15 mouse cellular contexts compared by ENCODE assay signal in the genomic region with DNA sequence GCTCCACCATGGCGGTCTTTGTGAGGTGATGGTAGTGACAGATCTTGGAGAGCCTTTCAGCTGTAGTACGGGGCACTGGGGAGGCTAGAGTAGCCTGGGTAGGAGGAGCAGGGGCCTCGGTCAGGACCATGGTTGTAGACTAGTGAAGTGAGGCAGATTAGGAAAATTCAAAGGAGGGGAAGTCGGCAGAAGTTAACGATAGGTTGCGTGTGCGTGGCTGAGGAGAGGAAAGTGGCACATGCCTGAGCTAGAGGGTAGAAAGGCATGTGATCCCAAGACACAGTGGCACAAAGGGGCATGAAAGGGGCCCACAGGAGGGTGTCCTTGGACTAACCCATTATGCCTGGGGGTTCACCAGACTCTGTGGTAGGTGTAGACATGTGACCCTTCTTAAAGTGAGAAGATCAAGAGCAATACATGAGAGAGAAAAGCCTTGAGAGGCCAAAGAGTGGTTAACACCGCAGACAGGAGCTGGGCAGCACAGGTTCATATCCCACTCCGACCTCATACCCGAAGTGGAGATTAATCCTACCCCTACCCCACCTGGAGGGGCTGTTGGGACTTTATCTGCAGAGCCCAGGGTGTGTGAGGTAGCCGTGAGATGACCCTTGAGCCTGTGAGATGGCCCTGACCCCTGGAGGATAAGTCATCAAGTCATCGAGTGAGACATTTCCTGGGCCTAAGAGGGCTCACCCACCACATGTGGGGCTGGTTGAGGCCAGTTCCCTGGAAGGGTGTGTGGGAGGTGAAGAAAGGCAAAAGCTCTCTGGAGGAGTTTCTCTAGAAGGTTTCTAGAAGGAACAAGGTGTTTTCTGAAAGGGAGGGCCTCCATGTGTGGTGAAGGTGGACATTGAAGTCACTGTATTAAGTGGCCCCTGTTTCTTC. TPM values are rescaled to one million over a fixed set of nuclear protein-coding genes. Genes with fewer than 3 reads are reported as not detected.
DNase-seq lines count a peak whose midpoint lies in the region; ATAC-seq and TF ChIP-seq lines count a peak whose summit lies in the region.
"Had no signal": no experiment of that assay in that cellular context is flagged by ENCODE, and none has a peak within 500 bp of the region (broad histone marks: within the 10 kb centered on the region; RNA-seq: fewer than 3 reads in every experiment).

No protein-coding gene starts in this region.

- ATAC-seq in liver, embryonic 14.5 days (ENCODE audit: insufficient read depth), result no peak
- ATAC-seq in forebrain, embryonic 15.5 days (replicated peaks), result no peak
- ATAC-seq: forebrain, postnatal 0 days; midbrain, embryonic 13.5 days had no signal

- no peak for TF ChIP-seq CTCF in kidney, adult 2 months (conservative IDR thresholded peaks at IDR 0.05; ENCODE audit: insufficient read depth, insufficient read length, low read depth, low read length)
- TF ChIP-seq CTCF in CH12.LX (conservative IDR thresholded peaks at IDR 0.05 in 1 of 2, IDR thresholded peaks at IDR 0.05 in 1 of 2; ENCODE audit: low read depth in 2 of 2, low read length in 2 of 2), result no peak
- no peak for TF ChIP-seq CTCF in bone marrow, adult 2 months (IDR thresholded peaks at IDR 0.05; ENCODE audit: control insufficient read depth, insufficient read depth, low read length)
- TF ChIP-seq CTCF in liver, embryonic 14.5 days (IDR thresholded peaks at IDR 0.05; ENCODE audit: low read depth), result no peak

- intact Hi-C loops in left cerebral cortex, postnatal 10 days (cut with DNase I), result no loop called here

- in situ Hi-C loops in CH12.LX (cut with MboI; ENCODE audit: low pct_ligation_motif_present, low pct_unique_long_range_greater_than_20kb, low sequenced_read_pairs), result no loop called here

- H3K4me3 ChIP-seq in kidney, adult 2 months (ENCODE audit: insufficient read depth, low read depth, low read length), result no peak overlapping the region
- no peak overlapping the region for H3K4me3 ChIP-seq in CH12.LX (replicated peaks in 1 of 3; ENCODE audit: low read depth in 2 of 3, low read length in 2 of 3, poor library complexity in 1 of 3)
- no peak overlapping the region for H3K4me3 ChIP-seq in bone marrow, adult 2 months (replicated peaks; ENCODE audit: control insufficient read depth, low read depth, low read length)
- no peak overlapping the region for H3K4me3 ChIP-seq in liver, embryonic 14.5 days (ENCODE audit: insufficient read depth in 1 of 2, low read depth in 2 of 2, low read length in 2 of 2)
- H3K4me3 ChIP-seq in forebrain, embryonic 15.5 days, result no peak overlapping the region
- H3K4me3 ChIP-seq: midbrain, embryonic 13.5 days; neural tube, embryonic 12.5 days had no signal

- H3K4me1 ChIP-seq in kidney, adult 2 months (ENCODE audit: control insufficient read depth, insufficient read depth, low read length), result peaks cover 70% of the 10 kb centered on the region
- H3K4me1 ChIP-seq in CH12.LX (ENCODE audit: control insufficient read depth in 1 of 2, insufficient read depth in 2 of 2), result peaks cover 65 to 98% of the 10 kb centered on the region in 2 experiments
- peaks cover 49% of the 10 kb centered on the region for H3K4me1 ChIP-seq in bone marrow, adult 2 months (ENCODE audit: control insufficient read depth, insufficient read depth, low read length)
- peaks cover 93 to 98% of the 10 kb centered on the region in 2 experiments for H3K4me1 ChIP-seq in liver, embryonic 14.5 days (replicated peaks; ENCODE audit: control insufficient read depth in 2 of 2, insufficient read depth in 2 of 2, low read length in 1 of 2)
- H3K4me1 ChIP-seq in forebrain, embryonic 15.5 days, result peaks cover 73% of the 10 kb centered on the region

- no peak for TF ChIP-seq RAD21 in CH12.LX (IDR thresholded peaks at IDR 0.05; ENCODE audit: low read depth, low read length)

- H3K9ac ChIP-seq in CH12.LX (ENCODE audit: insufficient read depth, low read depth), result peak overlapping the region; percentile 6; the same call in 1 of the 2 replicates
- H3K9ac ChIP-seq in liver, embryonic 14.5 days (replicated peaks), result peak overlapping the region; percentile 71
- no peak overlapping the region for H3K9ac ChIP-seq in forebrain, embryonic 15.5 days (replicated peaks)
- H3K9ac ChIP-seq: forebrain, postnatal 0 days; midbrain, embryonic 13.5 days; neural tube, embryonic 12.5 days had no signal

- no peaks in the 10 kb centered on the region for H3K36me3 ChIP-seq in kidney, adult 2 months (ENCODE audit: control insufficient read depth, insufficient read depth, low read length)
- peaks cover 4 to 6% of the 10 kb centered on the region in 2 experiments for H3K36me3 ChIP-seq in CH12.LX (replicated peaks in 1 of 2; ENCODE audit: control insufficient read depth in 1 of 2, insufficient read depth in 1 of 2, low read length in 1 of 2)
- H3K36me3 ChIP-seq in liver, embryonic 14.5 days (replicated peaks; ENCODE audit: control insufficient read depth, insufficient read depth, low read depth), result peaks cover 12% of the 10 kb centered on the region
- no peaks in the 10 kb centered on the region for H3K36me3 ChIP-seq in forebrain, embryonic 15.5 days
- H3K36me3 ChIP-seq: midbrain, embryonic 13.5 days had no signal

- H3K9me3 ChIP-seq in CH12.LX (replicated peaks; ENCODE audit: low read length), result no peaks in the 10 kb centered on the region
- no peaks in the 10 kb centered on the region for H3K9me3 ChIP-seq in liver, embryonic 14.5 days (ENCODE audit: control insufficient read depth, low read length)
- no peaks in the 10 kb centered on the region for H3K9me3 ChIP-seq in forebrain, embryonic 15.5 days
- H3K9me3 ChIP-seq: midbrain, embryonic 13.5 days; neural tube, embryonic 12.5 days had no signal

- peak overlapping the region; percentile 67 for H3K27ac ChIP-seq in kidney, adult 2 months (ENCODE audit: insufficient read depth, low read depth, low read length)
- peak overlapping the region; percentile 90 for H3K27ac ChIP-seq in CH12.LX (ENCODE audit: insufficient read depth, low read depth)
- H3K27ac ChIP-seq in bone marrow, adult 2 months (ENCODE audit: control insufficient read depth, insufficient read depth, low read depth, low read length, poor library complexity), result peak overlapping the region; percentile 50
- H3K27ac ChIP-seq in liver, embryonic 14.5 days, result peak overlapping the region; percentile 100
- no peak overlapping the region for H3K27ac ChIP-seq in forebrain, embryonic 15.5 days (replicated peaks)
- H3K27ac ChIP-seq: midbrain, embryonic 13.5 days; neural tube, embryonic 12.5 days had no signal

- WGBS in kidney, adult 2 months, result 70% methylated on average over 12 of the region's 12 CpGs
- WGBS in bone marrow, adult 2 months, result 60% methylated on average over 12 of the region's 12 CpGs
- 53% methylated on average over 12 of the region's 12 CpGs for WGBS in liver, embryonic 14.5 days (ENCODE audit: insufficient replicate concordance)
- 87% methylated on average over 12 of the region's 12 CpGs for WGBS in forebrain, embryonic 15.5 days

- peaks cover 51% of the 10 kb centered on the region for H3K79me2 ChIP-seq in CH12.LX (replicated peaks; ENCODE audit: control insufficient read depth, extremely low read depth, insufficient read depth, poor library complexity, severe bottlenecking)

- peak overlapping the region; percentile 30; the same call in 1 of the 2 replicates for H3K4me2 ChIP-seq in CH12.LX (ENCODE audit: insufficient read depth, low read depth, poor library complexity, severe bottlenecking)
- H3K4me2 ChIP-seq in liver, embryonic 14.5 days (ENCODE audit: low read depth), result peak overlapping the region; percentile 87
- no peak overlapping the region for H3K4me2 ChIP-seq in forebrain, embryonic 15.5 days (replicated peaks)
- H3K4me2 ChIP-seq: midbrain, embryonic 13.5 days; neural tube, embryonic 12.5 days had no signal

- no peaks in the 10 kb centered on the region for H3K27me3 ChIP-seq in kidney, adult 2 months (replicated peaks; ENCODE audit: control insufficient read depth, insufficient read depth, low read length)
- H3K27me3 ChIP-seq in CH12.LX (replicated peaks), result no peaks in the 10 kb centered on the region
- H3K27me3 ChIP-seq in liver, embryonic 14.5 days (ENCODE audit: control insufficient read depth, insufficient read depth, low read length), result no peaks in the 10 kb centered on the region
- H3K27me3 ChIP-seq in forebrain, embryonic 15.5 days, result no peaks in the 10 kb centered on the region
- H3K27me3 ChIP-seq: midbrain, embryonic 13.5 days; neural tube, embryonic 12.5 days had no signal

- no peak for DNase-seq in kidney, adult 2 months
- no peak for DNase-seq in kidney, postnatal 36 days
- no peak for DNase-seq in CH12.LX (ENCODE audit: extremely low read depth)
- DNase-seq in liver, embryonic 14.5 days (ENCODE audit: low read depth in 3 of 3, low spot score in 3 of 3), result no peak
- DNase-seq in left cerebral cortex, postnatal 10 days (ENCODE audit: extremely low spot score in 1 of 2, low spot score in 2 of 2), result no peak
- no peak for DNase-seq in frontal cortex, postnatal 10 days (ENCODE audit: low spot score in 2 of 2)
- DNase-seq: cerebellum, adult 9-10 months; forebrain, postnatal 0 days; heart, postnatal 4 days; kidney, adult 18-20 months; retina, postnatal 1 day had no signal

- dilution Hi-C loops in CH12.LX (cut with MboI; ENCODE audit: extremely low pct_ligation_motif_present, extremely low pct_unique_long_range_greater_than_20kb, low sequenced_read_pairs), result no loop called here

- TF ChIP-seq EP300 in CH12.LX (IDR thresholded peaks at IDR 0.05; ENCODE audit: low read length), result 0 out of 2 replicates have a peak, but pooled peaks have one; percentile 14
- TF ChIP-seq EP300 in liver, embryonic 14.5 days (IDR thresholded peaks at IDR 0.05; ENCODE audit: low read depth), result no peak

- no peak for TF ChIP-seq POLR2A in kidney, adult 2 months (IDR thresholded peaks at IDR 0.05; ENCODE audit: low read depth, low read length)
- no peak for TF ChIP-seq POLR2A in CH12.LX (IDR thresholded peaks at IDR 0.05; ENCODE audit: low read depth, low read length)
- TF ChIP-seq POLR2A in bone marrow, adult 2 months (IDR thresholded peaks at IDR 0.05; ENCODE audit: borderline replicate concordance, control insufficient read depth, low read depth, low read length), result no peak

RNA-seq across cellular contexts. Expression of gene Sema4b, which starts 19.3 kb away (rescaled TPM):
- polyA plus RNA-seq in kidney, adult 2 months (2012; rRNA removed), result 24.4 and 26.3 TPM in 2 replicates
- total RNA-seq in CH12.LX (2012; rRNA removed), result 8.6 and 9.4 TPM in 2 replicates
- total RNA-seq in CH12.LX (2014; rRNA removed), result 1.3 and 1.5 TPM in 2 replicates
- polyA plus RNA-seq in CH12.LX (2012; ENCODE audit: insufficient read length, low read depth), result 5.2 and 6.7 TPM in 2 replicates
- 33.7 and 51.6 TPM in 2 replicates for polyA plus RNA-seq in bone marrow, adult 2 months (2011; ENCODE audit: insufficient read depth, insufficient read length, low replicate concordance, missing spikeins)
- 6.1 and 6.4 TPM in 2 replicates for polyA plus RNA-seq in liver, embryonic 14.5 days (2012; rRNA removed)
- 8.5 and 9.9 TPM in 2 replicates for polyA plus RNA-seq in liver, embryonic 14.5 days (2014; fragmentation: Nextera tagmentation; extraction: Ambion mirVana)
- total RNA-seq in left cerebral cortex, postnatal 10 days (2021), result 10 to 100 TPM; 23.5 to 23.7 TPM
- 22.7 and 24.7 TPM in 2 replicates for polyA plus RNA-seq in forebrain, embryonic 15.5 days (2015; fragmentation: Nextera tagmentation; extraction: Ambion mirVana)

RNA-seq across cellular contexts. Expression of gene Cib1, which starts 26.7 kb away (rescaled TPM):
- polyA plus RNA-seq in kidney, adult 2 months (2012; rRNA removed), result 333 and 344 TPM in 2 replicates
- total RNA-seq in CH12.LX (2012; rRNA removed) (69.6 and 73.1 TPM in 2 replicates), CH12.LX (2014; rRNA removed) (29.1 and 29.5 TPM in 2 replicates)
- polyA plus RNA-seq in CH12.LX (2012; ENCODE audit: insufficient read length, low read depth), result 48.1 and 51.8 TPM in 2 replicates
- 81.7 and 82.5 TPM in 2 replicates for polyA plus RNA-seq in bone marrow, adult 2 months (2011; ENCODE audit: insufficient read depth, insufficient read length, low replicate concordance, missing spikeins)
- 43.1 and 45.9 TPM in 2 replicates for polyA plus RNA-seq in liver, embryonic 14.5 days (2012; rRNA removed)
- 90.6 and 94.2 TPM in 2 replicates for polyA plus RNA-seq in liver, embryonic 14.5 days (2014; fragmentation: Nextera tagmentation; extraction: Ambion mirVana)
- total RNA-seq in left cerebral cortex, postnatal 10 days (2021), result 10 to 100 TPM; 19.4 to 21.2 TPM
- polyA plus RNA-seq in forebrain, embryonic 15.5 days (2015; fragmentation: Nextera tagmentation; extraction: Ambion mirVana), result 31.6 and 32.7 TPM in 2 replicates

RNA-seq across cellular contexts. Expression of gene Gdpgp1, which starts 26.7 kb away (rescaled TPM):
- polyA plus RNA-seq in kidney, adult 2 months (2012; rRNA removed), result 2.4 and 2.6 TPM in 2 replicates
- total RNA-seq in CH12.LX (2012; rRNA removed) (3.6 and 4.2 TPM in 2 replicates), CH12.LX (2014; rRNA removed) (1.9 and 2.0 TPM in 2 replicates)
- polyA plus RNA-seq in CH12.LX (2012; ENCODE audit: insufficient read length, low read depth), result 2.9 and 3.0 TPM in 2 replicates
- polyA plus RNA-seq in bone marrow, adult 2 months (2011; ENCODE audit: insufficient read depth, insufficient read length, low replicate concordance, missing spikeins), result 1.1 and 1.8 TPM in 2 replicates
- 1.3 TPM in 2 replicates for polyA plus RNA-seq in liver, embryonic 14.5 days (2012; rRNA removed)
- polyA plus RNA-seq in liver, embryonic 14.5 days (2014; fragmentation: Nextera tagmentation; extraction: Ambion mirVana), result 1.1 and 1.2 TPM in 2 replicates
- total RNA-seq in left cerebral cortex, postnatal 10 days (2021), result 1 to 10 TPM; 6.0 to 7.0 TPM
- 3.6 and 3.9 TPM in 2 replicates for polyA plus RNA-seq in forebrain, embryonic 15.5 days (2015; fragmentation: Nextera tagmentation; extraction: Ambion mirVana)

RNA-seq across cellular contexts. Expression of gene Ttll13, which starts 40.2 kb away (rescaled TPM):
- 1.4 and 1.7 TPM in 2 replicates for polyA plus RNA-seq in kidney, adult 2 months (2012; rRNA removed)
- total RNA-seq in CH12.LX (2012; rRNA removed) (0.59 TPM in 2 replicates), CH12.LX (2014; rRNA removed) (not detected in 2 replicates)
- polyA plus RNA-seq in CH12.LX (2012; ENCODE audit: insufficient read length, low read depth), result 0.55 TPM in 1 of 2 replicates, not detected in the other
- not detected in 2 replicates for polyA plus RNA-seq in bone marrow, adult 2 months (2011; ENCODE audit: insufficient read depth, insufficient read length, low replicate concordance, missing spikeins)
- 0.11 and 0.23 TPM in 2 replicates for polyA plus RNA-seq in liver, embryonic 14.5 days (2012; rRNA removed)
- polyA plus RNA-seq in liver, embryonic 14.5 days (2014; fragmentation: Nextera tagmentation; extraction: Ambion mirVana), result 0.18 and 0.20 TPM in 2 replicates
- 1 to 10 TPM; 1.3 to 2.2 TPM for total RNA-seq in left cerebral cortex, postnatal 10 days (2021)
- 1.0 and 1.1 TPM in 2 replicates for polyA plus RNA-seq in forebrain, embryonic 15.5 days (2015; fragmentation: Nextera tagmentation; extraction: Ambion mirVana)

RNA-seq across cellular contexts. Expression of gene Ngrn, which starts 55.1 kb away (rescaled TPM):
- 21.6 TPM in 2 replicates for polyA plus RNA-seq in kidney, adult 2 months (2012; rRNA removed)
- total RNA-seq in CH12.LX (2012; rRNA removed) (32.1 and 33.3 TPM in 2 replicates), CH12.LX (2014; rRNA removed) (43.2 and 45.6 TPM in 2 replicates)
- 28.3 and 30.9 TPM in 2 replicates for polyA plus RNA-seq in CH12.LX (2012; ENCODE audit: insufficient read length, low read depth)
- 12.7 and 26.8 TPM in 2 replicates for polyA plus RNA-seq in bone marrow, adult 2 months (2011; ENCODE audit: insufficient read depth, insufficient read length, low replicate concordance, missing spikeins)
- polyA plus RNA-seq in liver, embryonic 14.5 days (2012; rRNA removed), result 14.2 and 21.4 TPM in 2 replicates
- polyA plus RNA-seq in liver, embryonic 14.5 days (2014; fragmentation: Nextera tagmentation; extraction: Ambion mirVana), result 26.7 and 28.3 TPM in 2 replicates
- 10 to 100 TPM; 43.9 to 46.8 TPM for total RNA-seq in left cerebral cortex, postnatal 10 days (2021)
- 67.7 and 67.9 TPM in 2 replicates for polyA plus RNA-seq in forebrain, embryonic 15.5 days (2015; fragmentation: Nextera tagmentation; extraction: Ambion mirVana)
